Mouse (Mus musculus): ENCODE measurements at regions not wholly inside any gene's neighbourhood (a gene's known extent, or its start where the extent isn't known, plus 50 kb on each side); places are given as distances from the start of the nearest gene placed in this dataset.

DNA sequence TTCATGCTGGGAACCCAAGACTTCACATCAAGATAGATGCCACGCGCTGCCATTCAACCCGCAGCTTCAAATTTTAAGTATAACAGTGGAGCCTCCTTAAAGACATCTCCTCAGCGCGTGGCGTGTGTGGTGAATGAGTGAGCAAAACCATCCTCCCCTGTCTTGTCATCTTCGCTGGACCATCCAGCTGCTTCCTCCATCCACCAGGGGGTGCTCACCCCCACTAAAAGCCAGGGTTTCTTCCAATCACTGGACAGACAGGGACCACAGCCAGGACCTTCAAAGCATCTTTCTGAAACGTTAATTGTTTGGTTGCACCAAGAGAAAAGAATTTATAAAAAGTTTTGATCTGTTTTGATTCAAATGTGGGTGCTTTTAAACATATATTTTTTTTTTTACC lies 256.8 kb upstream of the Sox11 start:
- TF ChIP-seq POLR2A (IDR thresholded peaks at IDR 0.05; ENCODE audit: control insufficient read depth, low read depth, low read length) (no peak), CTCF (IDR thresholded peaks at IDR 0.05; ENCODE audit: control insufficient read depth, insufficient read depth, insufficient replicate concordance, low read depth, low read length) (peak; percentile 64; the same call in 1 of the 2 replicates)

Measured in testis, adult 2 months (tissue).